Mouse (Mus musculus): ENCODE results near the gene Tcl1.

- TF ChIP-seq MAFK (IDR thresholded peaks at IDR 0.05; ENCODE audit: insufficient read depth, low read depth, low read length) (no peak), ZNF384 (IDR thresholded peaks at IDR 0.05; ENCODE audit: low read depth, low read length) (no peak), CHD2 (IDR thresholded peaks at IDR 0.05; ENCODE audit: low read depth, low read length) (no peak), HCFC1 (IDR thresholded peaks at IDR 0.05; ENCODE audit: borderline replicate concordance, insufficient read depth, low read length) (no peak), ZC3H11A (IDR thresholded peaks at IDR 0.05; ENCODE audit: borderline replicate concordance, low read depth, low read length) (no peak)
These were observed 31.2 kb upstream of the Tcl1 start for GRCm38 (mm10) chr12:105253796-105254195.

Data from ES-E14 (cell line).